Mouse (Mus musculus) duodenum, adult 2 months (tissue): ENCODE measurements around the gene Sprr2h. TPM values are rescaled to one million over a fixed set of nuclear protein-coding genes. Genes with fewer than 3 reads are reported as not detected.

Experiments
- polyA plus RNA-seq: library from polyadenylated mRNA; depleted of rRNA; stranded (reverse); fragments of >200 nt; gene quantifications from 2 replicates; pipeline ENCODE4 v1.2.3, GENCODE M21; 2012; ENCODE audit warnings: low replicate concordance; rRNA removed

The Sprr2h gene
- polyA plus RNA-seq, result not detected in 2 replicates

GRCm38 (mm10) chr3:92385385-92385784 is at the start of gene Sprr2h:
Sprr2h (plus strand) TSS chr3:92385685.

DNA sequence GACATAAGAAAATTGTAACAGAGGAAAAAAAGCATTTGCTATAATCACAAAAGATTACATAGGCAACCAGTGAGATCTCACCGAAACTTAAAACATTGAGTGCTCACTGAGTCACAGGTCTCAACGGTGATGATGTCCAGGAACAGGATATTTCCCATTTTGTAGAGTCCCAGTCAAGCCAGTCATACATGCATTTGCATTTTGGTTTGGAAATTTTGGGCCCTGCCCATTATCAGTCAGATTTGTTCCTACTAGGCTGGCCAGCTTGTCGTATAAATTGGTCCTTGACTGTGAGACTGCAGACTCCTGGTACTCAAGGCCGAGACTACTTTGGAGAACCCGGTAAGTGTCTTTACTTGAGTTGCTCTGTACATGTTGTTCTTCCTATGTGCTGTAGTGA is 46.6 kb upstream of the Sprr2h start, which contains the start of gene Sprr2d:
Gene Sprr2d, plus strand, starts transcription at position 301 of the 400 bp plus-strand sequence.

GRCm38 (mm10) chr3:92351843-92352242 is 33.6 kb upstream of the Sprr2h start, which contains the start of gene Sprr2e:
Sprr2e (plus strand) TSS chr3:92352143.

DNA sequence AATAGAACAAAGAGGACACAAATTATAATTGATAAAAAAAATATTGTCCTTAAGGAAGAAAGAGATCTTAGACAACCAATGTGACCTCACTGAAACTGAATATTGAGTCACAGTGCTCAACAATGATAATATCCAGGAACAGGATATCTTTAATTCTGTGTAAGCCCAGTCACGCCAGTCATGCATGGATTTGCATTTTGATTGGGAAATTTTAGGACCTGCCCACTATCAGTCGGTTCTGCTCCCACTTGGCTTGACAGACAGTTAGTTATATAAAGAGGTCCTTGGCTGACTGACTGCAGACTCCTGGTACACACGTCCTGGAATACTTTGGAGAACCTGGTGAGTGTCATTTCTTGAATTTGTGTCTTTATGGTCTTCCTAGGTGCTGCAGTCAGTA is 20.6 kb upstream of the Sprr2h start, which contains the start of gene Sprr2f:
Gene Sprr2f, plus strand, starts transcription at position 301 of the 400 bp plus-strand sequence.

DNA sequence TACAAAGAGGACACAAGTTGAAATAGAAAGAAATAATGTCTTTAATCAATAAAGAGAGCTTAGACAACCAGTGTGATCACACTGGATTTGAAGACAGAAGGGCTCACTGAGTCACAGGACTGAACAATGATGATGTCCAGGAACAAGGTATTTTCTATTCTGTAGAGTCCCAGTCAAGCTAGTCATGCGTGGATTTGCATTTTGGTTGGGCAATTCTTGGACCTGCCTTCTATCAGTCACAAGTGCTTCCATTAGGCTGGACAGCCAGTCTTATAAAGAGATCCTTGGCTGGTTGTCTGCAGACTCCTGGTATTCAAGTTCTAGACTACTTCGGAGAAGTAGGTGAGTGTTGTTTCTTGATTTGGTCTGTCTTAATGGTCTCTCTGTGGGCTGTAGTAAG is 22.2 kb downstream of the Sprr2h start, which contains the start of gene Sprr2i:
Gene Sprr2i, plus strand, starts transcription at position 301 of the 400 bp plus-strand sequence.

GRCm38 (mm10) chr3:92417782-92418181 is 32.3 kb downstream of the Sprr2h start, which contains the start of gene Sprr2j-ps:
Sprr2j-ps (plus strand) TSS chr3:92418082.

DNA sequence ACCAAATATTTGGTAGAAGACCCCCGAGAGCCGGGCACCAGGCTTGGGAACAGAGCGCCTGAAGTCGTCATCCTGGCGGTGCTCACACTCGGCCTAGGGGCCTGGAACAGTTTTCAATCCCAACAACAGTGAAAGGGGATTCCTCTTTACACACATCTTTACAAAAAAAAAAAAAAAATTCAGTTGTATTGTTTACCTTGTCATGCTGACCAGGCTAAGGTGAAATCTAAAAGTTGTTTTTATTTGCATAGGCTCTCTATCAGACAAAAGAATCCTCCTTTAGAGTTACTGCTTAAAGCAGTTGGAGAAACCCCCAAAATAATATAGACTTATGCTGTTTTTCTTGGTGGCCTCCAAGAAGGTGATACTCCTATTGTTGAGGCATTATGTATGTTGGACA is 43.8 kb downstream of the Sprr2h start, which contains the start of gene Gm9774:
Gene Gm9774, minus strand, starts transcription at position 101 of the 400 bp plus-strand sequence.

DNA sequence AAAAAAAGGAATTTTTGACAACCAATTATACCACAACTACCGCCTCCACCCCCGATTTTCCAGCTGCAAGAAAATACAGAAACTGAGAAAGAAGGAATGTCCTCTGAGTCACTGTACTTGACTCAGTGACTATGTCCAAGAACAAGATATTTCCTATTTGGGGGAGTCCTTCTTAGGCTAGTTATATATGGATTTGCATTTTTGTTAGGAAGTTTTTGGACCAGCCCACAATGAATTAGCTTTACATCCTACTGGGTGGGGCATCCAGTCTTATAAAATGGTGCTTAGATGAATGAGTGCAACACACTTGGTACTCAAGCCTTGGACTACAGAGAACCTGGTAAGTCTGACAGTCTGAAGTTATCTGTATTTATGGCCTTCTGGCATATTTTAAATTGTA is 46.8 kb downstream of the Sprr2h start, which contains the start of gene Sprr2k:
Gene Sprr2k, plus strand, starts transcription at position 301 of the 400 bp plus-strand sequence.

Other genes starting within 250 kb of the Sprr2h start
- gene Lelp1, start 242.9 kb upstream of the Sprr2h start, polyA plus RNA-seq, result not detected in 2 replicates
- gene Sprr2a1, start 169.9 kb upstream of the Sprr2h start, polyA plus RNA-seq, result 34.0 and 52.2 TPM in 2 replicates
- gene Sprr2a2, start 169.8 kb upstream of the Sprr2h start, polyA plus RNA-seq, result 17,497 and 20,971 TPM in 2 replicates
- gene Sprr2a3, start 100.3 kb upstream of the Sprr2h start, polyA plus RNA-seq, result 128 and 424 TPM in 2 replicates
- not detected in 2 replicates for gene Sprr2b, start 69.1 kb upstream of the Sprr2h start, polyA plus RNA-seq
- not detected in 2 replicates for gene Sprr2d, start 46.5 kb upstream of the Sprr2h start, polyA plus RNA-seq
- gene Sprr2e, start 33.5 kb upstream of the Sprr2h start, polyA plus RNA-seq, result not detected in 2 replicates
- gene Sprr2f, start 20.5 kb upstream of the Sprr2h start, polyA plus RNA-seq, result not detected in 2 replicates
- gene Sprr2i, start 22.3 kb downstream of the Sprr2h start, polyA plus RNA-seq, result not detected in 2 replicates
- not detected in 2 replicates for gene Sprr2j-ps, start 32.4 kb downstream of the Sprr2h start, polyA plus RNA-seq
- 10.1 and 10.8 TPM in 2 replicates for gene Gm9774, start 43.7 kb downstream of the Sprr2h start, polyA plus RNA-seq
- gene Sprr2k, start 46.9 kb downstream of the Sprr2h start, polyA plus RNA-seq, result not detected in 2 replicates
- gene Sprr1b, start 53.1 kb downstream of the Sprr2h start, polyA plus RNA-seq, result not detected in 2 replicates
- gene Sprr3, start 73.0 kb downstream of the Sprr2h start, polyA plus RNA-seq, result 0.33 TPM in 1 of 2 replicates, not detected in the other
- 12.2 and 29.6 TPM in 2 replicates for gene Sprr1a, start 100.2 kb downstream of the Sprr2h start, polyA plus RNA-seq
- not detected in 2 replicates for gene Sprr4, start 114.8 kb downstream of the Sprr2h start, polyA plus RNA-seq
- not detected in 2 replicates for gene 2310046K23Rik, start 148.8 kb downstream of the Sprr2h start, polyA plus RNA-seq
- gene Ivl, start 188.1 kb downstream of the Sprr2h start, polyA plus RNA-seq, result not detected in 2 replicates
- gene Smcp, start 203.3 kb downstream of the Sprr2h start, polyA plus RNA-seq, result 0.26 TPM in 1 of 2 replicates, not detected in the other
- gene 2210017I01Rik, start 221.8 kb downstream of the Sprr2h start, polyA plus RNA-seq, result not detected in 2 replicates
- not detected in 2 replicates for gene Lce6a, start 236.0 kb downstream of the Sprr2h start, polyA plus RNA-seq